Mouse (Mus musculus) kidney, postnatal 14 days (tissue): ENCODE results near the gene Snrpb2.

ENCODE experiments used
- DNase-seq: peaks from one replicate; pipeline ENCODE4 v3.0.0; 2022; ENCODE audit warnings: mixed read lengths

The Snrpb2 gene

DNA sequence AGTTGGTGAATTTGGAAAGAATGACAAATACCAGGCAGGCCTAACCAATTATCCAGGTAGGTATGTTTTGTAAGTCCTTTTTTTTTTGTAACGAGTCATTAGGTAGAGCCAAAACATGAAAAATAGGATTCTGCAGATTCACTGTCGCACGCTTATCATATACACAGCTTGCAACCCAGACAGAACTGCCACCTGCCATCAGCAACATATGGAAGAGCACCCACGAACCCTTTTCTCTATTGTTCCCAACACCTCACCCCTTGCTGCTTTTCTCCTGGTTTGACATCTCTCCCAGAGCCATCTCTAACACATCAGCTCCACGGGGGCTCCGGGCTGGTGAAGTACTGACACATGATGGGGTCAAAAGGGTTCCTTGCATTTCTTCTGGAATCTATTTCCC is 31.9 kb downstream of the Snrpb2 start:
- DNase-seq, result no peak

DNA sequence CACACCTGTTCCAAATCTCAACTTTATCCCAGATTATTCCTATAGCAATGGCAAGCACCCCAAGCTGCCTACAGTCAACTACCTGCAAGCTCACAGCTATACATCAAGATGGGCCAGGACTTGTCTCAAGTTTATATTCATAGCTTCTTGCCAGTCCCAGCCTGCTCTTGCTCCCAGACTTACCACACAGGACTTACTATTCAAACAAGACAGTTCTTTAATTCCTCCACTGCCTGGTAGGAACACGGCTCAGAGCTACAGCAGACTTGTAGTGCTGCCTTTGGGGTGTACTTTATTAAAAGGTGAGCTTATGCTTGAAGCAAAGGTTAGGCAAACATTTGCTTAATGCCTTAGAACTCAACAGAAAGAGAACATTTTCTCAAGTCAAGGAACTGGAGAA is 34.3 kb downstream of the Snrpb2 start:
- DNase-seq, result no peak

GRCm38 (mm10) chr2:143113859-143114258 is 51.0 kb downstream of the Snrpb2 start:
- DNase-seq, result peak; percentile 8

DNA sequence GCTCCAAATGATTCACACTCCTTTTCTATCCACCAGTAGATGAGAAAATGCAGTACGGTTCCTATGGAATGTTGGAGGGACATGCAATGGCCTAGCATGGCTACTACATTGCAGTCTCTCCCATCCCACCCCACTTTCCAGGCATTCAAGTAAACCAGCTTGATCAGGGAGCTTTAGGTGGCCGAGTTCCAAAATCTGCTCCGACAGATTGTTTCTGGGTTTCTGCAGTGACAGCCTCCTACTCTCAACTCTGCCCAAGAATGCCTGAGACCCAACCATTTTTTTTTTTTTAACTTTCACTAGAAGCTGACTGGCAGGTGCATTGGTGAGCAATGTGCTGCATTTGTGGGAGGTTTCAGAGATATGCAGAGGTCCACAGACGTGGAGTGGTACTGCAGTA is 51.9 kb downstream of the Snrpb2 start:
- no peak for DNase-seq

DNA sequence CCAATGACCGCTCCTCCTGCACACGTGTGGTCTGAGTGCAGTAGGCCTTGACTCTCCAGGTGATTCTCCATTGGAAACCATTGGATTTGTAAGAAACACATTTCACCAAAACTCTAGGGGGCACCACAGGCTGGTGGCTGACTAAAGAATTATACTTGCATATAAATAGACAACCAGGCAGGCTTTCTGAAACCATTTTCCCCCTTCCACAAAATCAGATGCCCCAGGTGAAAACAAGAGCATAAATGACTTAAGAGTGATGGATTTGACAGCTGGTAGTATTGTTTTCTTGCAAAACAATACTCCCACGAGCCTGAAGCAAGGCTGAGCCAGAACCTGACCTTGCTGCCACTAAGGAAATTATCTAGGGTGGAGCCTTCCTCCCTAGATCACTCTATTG is 54.6 kb downstream of the Snrpb2 start:
- DNase-seq, result no peak

DNA sequence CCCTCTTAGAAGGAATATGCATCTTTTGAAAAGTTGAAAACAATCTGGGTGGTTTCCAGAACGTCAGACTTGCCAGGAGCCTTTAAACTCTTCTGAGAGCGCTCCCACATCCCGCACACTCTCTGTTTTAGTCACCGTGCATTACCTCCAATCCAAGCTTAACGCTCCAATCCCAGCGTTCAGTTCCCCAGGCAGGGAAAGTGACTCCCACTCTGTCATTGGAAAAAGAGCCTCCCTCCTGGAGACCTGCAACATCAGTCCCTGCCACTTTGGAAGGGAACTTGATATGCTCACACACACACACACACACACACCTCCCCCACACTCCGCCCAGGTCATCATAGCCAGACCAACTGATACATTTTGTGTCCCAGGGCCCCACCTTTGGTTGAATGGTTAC is 55.4 kb downstream of the Snrpb2 start:
- no peak for DNase-seq
